8 mouse cellular contexts compared by ENCODE assay signal in genomic region chr16:91995459-91996190, GRCm38 (mm10).
DNase-seq lines count a peak whose midpoint lies in the region; ATAC-seq and TF ChIP-seq lines count a peak whose summit lies in the region.

No protein-coding gene starts in this region.

- no peaks in the 10 kb centered on the region for H3K9me3 ChIP-seq in hindbrain, postnatal 0 days (ENCODE audit: low read length)

- no peaks in the 10 kb centered on the region for H3K79me2 ChIP-seq in myocyte (ENCODE audit: control insufficient read depth, insufficient read depth)

- no peaks in the 10 kb centered on the region for H3K27me3 ChIP-seq in hindbrain, postnatal 0 days (ENCODE audit: insufficient read depth, low read length)
- H3K27me3 ChIP-seq in myocyte (ENCODE audit: control insufficient read depth, insufficient read depth, insufficient read length): no peaks in the 10 kb centered on the region

- no peak for TF ChIP-seq POLR2A in myocyte (IDR thresholded peaks at IDR 0.05; ENCODE audit: insufficient read length, low read depth)

- 14% methylated on average over 13 of the region's 13 CpGs for WGBS in hindbrain, postnatal 0 days

- no peaks in the 10 kb centered on the region for H3K36me3 ChIP-seq in hindbrain, postnatal 0 days (ENCODE audit: insufficient read depth, low read length)
- no peaks in the 10 kb centered on the region for H3K36me3 ChIP-seq in myocyte (ENCODE audit: control insufficient read depth, insufficient read depth)

- H3ac ChIP-seq in myocyte (ENCODE audit: control insufficient read depth, insufficient read length): no peak overlapping the region

- H3K9ac ChIP-seq in hindbrain, postnatal 0 days (replicated peaks; ENCODE audit: low read length): 0 out of 2 replicates have a peak overlapping the region, but pooled peaks have one; percentile 30

- ATAC-seq in hindbrain, postnatal 0 days: peak; percentile 66
- no peak for ATAC-seq in megakaryocyte-erythroid progenitor cell, adult 5-6 weeks (replicated peaks; ENCODE audit: low FRiP score, low TSS enrichment, poor library complexity, severe bottlenecking)

- intact Hi-C loops in left cerebral cortex, adult 2 months (cut with DNase I): loop anchor here (2.0 to 5.0 kb wide), 2 partner anchors 33 to 62 kb away; partner anchors contain the start of genes Gm49711, Mrps6 and Slc5a3

- DNase-seq in right cerebral cortex, adult 18-20 months: peak; percentile 66
- no peak for DNase-seq in right cerebral cortex, postnatal 14 days
- peak; percentile 81 for DNase-seq in embryo, embryonic 10.5 days (ENCODE audit: low spot score)
- peak; percentile 50 for DNase-seq in hindbrain, postnatal 0 days (ENCODE audit: low spot score)
- peak; percentile 35 to 40 for DNase-seq in left cerebral cortex, adult 2 months (ENCODE audit: extremely low spot score in 1 of 2, low spot score in 2 of 2)
- no peak for DNase-seq in B cell, adult 2 months

- peak overlapping the region; percentile 50 for H3K4me2 ChIP-seq in hindbrain, postnatal 0 days (ENCODE audit: low read depth, low read length)
- H3K4me2 ChIP-seq in myocyte (ENCODE audit: low read depth): peak overlapping the region; percentile 69

- no peak for TF ChIP-seq CTCF in hindbrain, postnatal 0 days (IDR thresholded peaks at IDR 0.05; ENCODE audit: low read depth)
- TF ChIP-seq CTCF in left cerebral cortex, adult 2 months (IDR thresholded peaks at IDR 0.05): no peak

- no peaks in the 10 kb centered on the region for H3K4me1 ChIP-seq in hindbrain, postnatal 0 days (ENCODE audit: insufficient read depth, low read length)

- H3K4me3 ChIP-seq in hindbrain, postnatal 0 days (ENCODE audit: low read length): peak overlapping the region; percentile 19
- H3K4me3 ChIP-seq in left cerebral cortex, adult 2 months: peak overlapping the region; percentile 36
- H3K4me3 ChIP-seq in myocyte: peak overlapping the region; percentile 3

- peak overlapping the region; percentile 54 for H3K27ac ChIP-seq in hindbrain, postnatal 0 days
- H3K27ac ChIP-seq in left cerebral cortex, adult 2 months: peak overlapping the region; percentile 20

TF ChIP-seq in myocyte, 11 proteins besides CTCF, POLR2A, EP300 and RAD21:
- peak; percentile 97 for TF ChIP-seq USF1 (IDR thresholded peaks at IDR 0.05; ENCODE audit: low read depth)
- TF ChIP-seq E2F4 (IDR thresholded peaks at IDR 0.05; ENCODE audit: insufficient read depth): no peak
- no peak for TF ChIP-seq REST (IDR thresholded peaks at IDR 0.05; ENCODE audit: insufficient read depth, insufficient read length)
- no peak for TF ChIP-seq TCF12 (IDR thresholded peaks at IDR 0.05; ENCODE audit: insufficient read depth, poor library complexity, severe bottlenecking)
- TF ChIP-seq MYOD1 (IDR thresholded peaks at IDR 0.05; ENCODE audit: control insufficient read depth in 1 of 3, insufficient read length in 2 of 3, low read depth in 2 of 3): no peak

Comparison
In these comparisons a context has a peak if more than half of its experiments do, and no peak if none do; other contexts are left out.
1. DNase-seq: peak in right cerebral cortex, adult 18-20 months (single experiment), embryo, embryonic 10.5 days (single experiment), hindbrain, postnatal 0 days (single experiment) and left cerebral cortex, adult 2 months (2 of 2); none in right cerebral cortex, postnatal 14 days (single experiment) and B cell, adult 2 months (0 of 2).
2. Peak in every context shown above with its lines, with median percentiles within 50 percentile points of each other: H3K4me3 ChIP-seq.